Comparison of ENCODE assay signal across 19 mouse cellular contexts in genomic region chr17:60465041-60465440, GRCm38 (mm10).
DNase-seq lines count a peak whose midpoint lies in the region; ATAC-seq lines count a peak whose summit lies in the region.
"Had no signal": no experiment of that assay in that cellular context is flagged by ENCODE, and none has a peak within 500 bp of the region (broad histone marks: within the 10 kb centered on the region; RNA-seq: fewer than 3 reads in every experiment).

No protein-coding gene starts in this region.

- H3K9me3 ChIP-seq in intestine, embryonic 16.5 days (ENCODE audit: control insufficient read depth, low read length), result no peaks in the 10 kb centered on the region
- H3K9me3 ChIP-seq: G1E had no signal

- H3K9ac ChIP-seq in intestine, embryonic 16.5 days (ENCODE audit: low read depth, low read length), result no peak overlapping the region

- no peak overlapping the region for H3K27ac ChIP-seq in intestine, embryonic 16.5 days (ENCODE audit: low read length)

- no peak overlapping the region for H3K4me3 ChIP-seq in intestine, embryonic 16.5 days (ENCODE audit: low read length)

- 73% methylated on average over 4 of the region's 4 CpGs for WGBS in intestine, embryonic 16.5 days

- H3K4me2 ChIP-seq in intestine, embryonic 16.5 days (ENCODE audit: low read depth, low read length), result no peak overlapping the region

- ATAC-seq in intestine, embryonic 16.5 days, result no peak
- ATAC-seq: activated CD4-positive, CD25-positive, alpha-beta regulatory T cell, adult 4 months; CD4-positive, CD25-positive, alpha-beta regulatory T cell, adult 4 months; Patski had no signal

- H3K27me3 ChIP-seq in intestine, embryonic 16.5 days (replicated peaks; ENCODE audit: control insufficient read depth, insufficient read depth, low read length), result no peaks in the 10 kb centered on the region
- H3K27me3 ChIP-seq: CH12.LX, Patski had no signal

- H3K4me1 ChIP-seq in intestine, embryonic 16.5 days (ENCODE audit: control insufficient read depth, insufficient read depth, low read length), result no peaks in the 10 kb centered on the region

- H3K36me3 ChIP-seq in intestine, embryonic 16.5 days (ENCODE audit: control insufficient read depth, insufficient read depth, low read length), result no peaks in the 10 kb centered on the region
- H3K36me3 ChIP-seq: G1E had no signal

- DNase-seq in A20 (ENCODE audit: low read depth, low spot score), result peak; percentile 92
- DNase-seq: adrenal gland, adult 2 months; adrenal gland, adult 8-10 months; adrenal gland, postnatal 10 days; adrenal gland, postnatal 14 days; adrenal gland, postnatal 25 days; adrenal gland, postnatal 36 days; B cell, adult 2 months; cerebellum, adult 11 months; cerebellum, adult 11-12 months; cerebellum, adult 18-20 months; cerebellum, adult 2 months; cerebellum, adult 8-10 months had no signal
